8 mouse cellular contexts compared by ENCODE assay signal in the genomic region with DNA sequence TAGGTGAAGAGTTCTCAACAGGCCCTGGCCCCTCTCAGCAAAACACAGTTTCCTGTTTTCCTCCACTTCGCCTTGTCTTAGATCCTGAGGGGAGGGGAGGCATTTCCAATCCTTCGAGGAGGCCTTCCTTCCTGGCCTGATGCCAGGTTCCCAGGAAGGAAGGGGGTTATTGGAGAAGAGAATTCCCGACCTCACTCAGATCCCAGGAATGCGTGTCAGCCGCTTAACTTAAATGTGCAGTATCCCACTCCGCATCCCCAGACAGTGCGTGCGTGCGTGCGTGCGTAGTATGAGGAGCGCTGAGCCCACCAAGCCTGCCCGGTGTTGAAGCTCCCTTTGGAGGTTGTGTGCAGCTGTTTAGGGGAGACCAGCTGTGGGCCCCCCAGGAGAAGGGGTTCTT. TPM values are rescaled to one million over a fixed set of nuclear protein-coding genes. Genes with fewer than 3 reads are reported as not detected.
A peak's percentile ranks its signal among the peaks of the same experiment; 100 is the strongest.
DNase-seq lines count a peak whose midpoint lies in the region; ATAC-seq and TF ChIP-seq lines count a peak whose summit lies in the region.
"Had no signal": no experiment of that assay in that cellular context is flagged by ENCODE, and none has a peak within 500 bp of the region (broad histone marks: within the 10 kb centered on the region; RNA-seq: fewer than 3 reads in every experiment).

No protein-coding gene starts in this region.

- H3K4me1 ChIP-seq in kidney, embryonic 14.5 days (ENCODE audit: control insufficient read depth, insufficient read depth, low read length): peaks cover 25% of the 10 kb centered on the region
- peaks cover 11% of the 10 kb centered on the region; the same call in 1 of the 2 replicates for H3K4me1 ChIP-seq in midbrain, postnatal 0 days (ENCODE audit: insufficient read depth, low read length)
- peaks cover 6% of the 10 kb centered on the region; the same call in 1 of the 2 replicates for H3K4me1 ChIP-seq in midbrain, embryonic 11.5 days (ENCODE audit: control insufficient read depth, insufficient read depth, low read length)
- H3K4me1 ChIP-seq in embryonic facial prominence, embryonic 15.5 days: peaks cover 28% of the 10 kb centered on the region
- H3K4me1 ChIP-seq in neural tube, embryonic 12.5 days: peaks cover 9% of the 10 kb centered on the region; the same call in 1 of the 2 replicates

- no peak overlapping the region for H3K27ac ChIP-seq in kidney, embryonic 14.5 days (ENCODE audit: low read depth, low read length)
- H3K27ac ChIP-seq in midbrain, postnatal 0 days (ENCODE audit: low read depth, low read length): no peak overlapping the region
- no peak overlapping the region for H3K27ac ChIP-seq in midbrain, embryonic 11.5 days (ENCODE audit: low read depth, low read length)
- peak overlapping the region; percentile 78 for H3K27ac ChIP-seq in embryonic facial prominence, embryonic 15.5 days (replicated peaks)
- no peak overlapping the region for H3K27ac ChIP-seq in neural tube, embryonic 12.5 days

- no peak for TF ChIP-seq CTCF in midbrain, postnatal 0 days (IDR thresholded peaks at IDR 0.05)

- DNase-seq in kidney, adult 9 months: no peak
- DNase-seq in midbrain, postnatal 0 days (ENCODE audit: low spot score): peak; percentile 19
- no peak for DNase-seq in midbrain, embryonic 11.5 days (ENCODE audit: low spot score, missing footprints)
- no peak for DNase-seq in layer of hippocampus, postnatal 25 days (ENCODE audit: extremely low spot score in 1 of 2, low spot score in 1 of 2)
- DNase-seq: thymus, postnatal 36 days had no signal

- 66% methylated on average over 13 of the region's 13 CpGs for whole genome bisulfite sequencing in kidney, embryonic 14.5 days
- WGBS in midbrain, postnatal 0 days: 63% methylated on average over 13 of the region's 13 CpGs
- WGBS in midbrain, embryonic 11.5 days: 78% methylated on average over 13 of the region's 13 CpGs
- 19% methylated on average over 13 of the region's 13 CpGs for WGBS in embryonic facial prominence, embryonic 15.5 days
- 68% methylated on average over 13 of the region's 13 CpGs for WGBS in neural tube, embryonic 12.5 days

- ATAC-seq in kidney, embryonic 14.5 days (ENCODE audit: low FRiP score, low TSS enrichment): peak; percentile 61
- ATAC-seq in midbrain, postnatal 0 days (ENCODE audit: low FRiP score): no peak
- ATAC-seq in midbrain, embryonic 11.5 days (ENCODE audit: low FRiP score): no peak
- ATAC-seq in embryonic facial prominence, embryonic 15.5 days (ENCODE audit: insufficient number of reproducible peaks, low FRiP score, low TSS enrichment, low read depth): peak; percentile 74; the same call in 1 of the 2 replicates
- ATAC-seq in neural tube, embryonic 12.5 days (ENCODE audit: low FRiP score, low read depth): peak; percentile 53; the same call in 1 of the 2 replicates

- H3K36me3 ChIP-seq in kidney, embryonic 14.5 days (ENCODE audit: control insufficient read depth, insufficient read depth, low read length): no peaks in the 10 kb centered on the region
- peaks cover 2% of the 10 kb centered on the region; the same call in 1 of the 2 replicates for H3K36me3 ChIP-seq in midbrain, postnatal 0 days (ENCODE audit: insufficient read depth, low read length)
- H3K36me3 ChIP-seq in midbrain, embryonic 11.5 days (ENCODE audit: control insufficient read depth, insufficient read depth, low read length): no peaks in the 10 kb centered on the region; the same call in 1 of the 2 replicates
- H3K36me3 ChIP-seq in embryonic facial prominence, embryonic 15.5 days: no peaks in the 10 kb centered on the region
- no peaks in the 10 kb centered on the region for H3K36me3 ChIP-seq in neural tube, embryonic 12.5 days

- H3K9me3 ChIP-seq in kidney, embryonic 14.5 days (ENCODE audit: control insufficient read depth, low read length): no peaks in the 10 kb centered on the region
- no peaks in the 10 kb centered on the region for H3K9me3 ChIP-seq in midbrain, postnatal 0 days (ENCODE audit: low read length)
- H3K9me3 ChIP-seq in midbrain, embryonic 11.5 days (ENCODE audit: control insufficient read depth, low read length): no peaks in the 10 kb centered on the region
- no peaks in the 10 kb centered on the region for H3K9me3 ChIP-seq in embryonic facial prominence, embryonic 15.5 days (replicated peaks)
- no peaks in the 10 kb centered on the region for H3K9me3 ChIP-seq in neural tube, embryonic 12.5 days

- H3K27me3 ChIP-seq in kidney, embryonic 14.5 days (ENCODE audit: control insufficient read depth, insufficient read depth, low read length): no peaks in the 10 kb centered on the region
- H3K27me3 ChIP-seq in midbrain, postnatal 0 days (ENCODE audit: insufficient read depth, low read length): no peaks in the 10 kb centered on the region
- H3K27me3 ChIP-seq in midbrain, embryonic 11.5 days (ENCODE audit: control insufficient read depth, insufficient read depth, low read length): no peaks in the 10 kb centered on the region
- no peaks in the 10 kb centered on the region for H3K27me3 ChIP-seq in embryonic facial prominence, embryonic 15.5 days
- H3K27me3 ChIP-seq in neural tube, embryonic 12.5 days (replicated peaks): no peaks in the 10 kb centered on the region

- no peak overlapping the region for H3K9ac ChIP-seq in kidney, embryonic 14.5 days (ENCODE audit: low read depth, low read length)
- H3K9ac ChIP-seq in midbrain, postnatal 0 days (replicated peaks; ENCODE audit: low read length, poor library complexity, severe bottlenecking): no peak overlapping the region
- no peak overlapping the region for H3K9ac ChIP-seq in midbrain, embryonic 11.5 days (ENCODE audit: low read length)
- H3K9ac ChIP-seq in embryonic facial prominence, embryonic 15.5 days: no peak overlapping the region
- no peak overlapping the region for H3K9ac ChIP-seq in neural tube, embryonic 12.5 days

- H3K4me2 ChIP-seq in kidney, embryonic 14.5 days (replicated peaks; ENCODE audit: low read depth, low read length): no peak overlapping the region
- no peak overlapping the region for H3K4me2 ChIP-seq in midbrain, postnatal 0 days (ENCODE audit: low read depth, low read length, poor library complexity, severe bottlenecking)
- no peak overlapping the region for H3K4me2 ChIP-seq in midbrain, embryonic 11.5 days
- H3K4me2 ChIP-seq in embryonic facial prominence, embryonic 15.5 days (replicated peaks): 0 out of 2 replicates have a peak overlapping the region, but pooled peaks have one; percentile 17
- no peak overlapping the region for H3K4me2 ChIP-seq in neural tube, embryonic 12.5 days (replicated peaks)

- H3K4me3 ChIP-seq in kidney, embryonic 14.5 days (ENCODE audit: low read length): no peak overlapping the region
- no peak overlapping the region for H3K4me3 ChIP-seq in midbrain, postnatal 0 days (ENCODE audit: low read depth, low read length)
- H3K4me3 ChIP-seq in midbrain, embryonic 11.5 days (ENCODE audit: low read depth, low read length): no peak overlapping the region
- H3K4me3 ChIP-seq in embryonic facial prominence, embryonic 15.5 days (replicated peaks): no peak overlapping the region
- H3K4me3 ChIP-seq in neural tube, embryonic 12.5 days: no peak overlapping the region

RNA-seq across cellular contexts. Expression of a gene that starts 44.9 kb away (rescaled TPM):
- polyA plus RNA-seq in kidney, embryonic 14.5 days (2014; fragmentation: Nextera tagmentation; extraction: Ambion mirVana): 20.9 and 26.5 TPM in 2 replicates
- total RNA-seq in midbrain, postnatal 0 days (2014; rRNA removed): 43.2 and 47.7 TPM in 2 replicates
- polyA plus RNA-seq in midbrain, postnatal 0 days (2015; fragmentation: Nextera tagmentation; extraction: Ambion mirVana): 56.4 and 58.2 TPM in 2 replicates
- polyA plus RNA-seq in midbrain, embryonic 11.5 days (2014; fragmentation: Nextera tagmentation; extraction: Ambion mirVana): 22.9 and 24.6 TPM in 2 replicates
- 50.8 and 51.3 TPM in 2 replicates for polyA plus RNA-seq in embryonic facial prominence, embryonic 15.5 days (2015; fragmentation: Nextera tagmentation; extraction: Ambion mirVana)
- polyA plus RNA-seq in neural tube, embryonic 12.5 days (2016; fragmentation: Nextera tagmentation; extraction: Ambion mirVana): 41.5 and 44.9 TPM in 2 replicates
- total RNA-seq in layer of hippocampus, postnatal 25 days (2021): 10 to 100 TPM; 72.5 to 74.5 TPM

Comparison
In these comparisons a context has a peak if more than half of its experiments do, and no peak if none do; other contexts are left out.
1. ATAC-seq: peak in kidney, embryonic 14.5 days (single experiment), embryonic facial prominence, embryonic 15.5 days (single experiment) and neural tube, embryonic 12.5 days (single experiment); none in midbrain, postnatal 0 days (single experiment) and midbrain, embryonic 11.5 days (single experiment).